Mouse (Mus musculus) heart, embryonic 14.5 days (tissue): ENCODE data around the gene Sept9. TPM values are rescaled to one million over a fixed set of nuclear protein-coding genes. Genes with fewer than 3 reads are reported as not detected.

Experiments
- ATAC-seq: fragments of 200-750 bp; cut with Nextera tagmentation; 2 replicates; pipeline ENCODE4 v1.8.0; 2017; ENCODE audit warnings: low read depth, moderate TSS enrichment; ENCODE audit not compliant: insufficient number of reproducible peaks, insufficient read depth, low FRiP score
- H3K27ac ChIP-seq, 2 experiments: fragments of 200-500 bp in 1 of 2; fragments of 300-500 bp in 1 of 2; sonication (generic) in 1 of 2; replicated peaks in 1 of 2; 2 replicates each; pipeline ENCODE4 v1.5.1; 2012 to 2014; ENCODE audit warnings: low read depth in 2 of 2, low read length in 2 of 2, control low read depth in 1 of 2, mild to moderate bottlenecking in 1 of 2, mixed read lengths in 1 of 2; ENCODE audit not compliant: control insufficient read depth in 1 of 2, insufficient read depth in 1 of 2
- H3K27me3 ChIP-seq: fragments of 300-500 bp; sonication (generic); 2 replicates; pipeline ENCODE4 v1.6.1; 2014; ENCODE audit warnings: mild to moderate bottlenecking, low read length, control low read depth; ENCODE audit not compliant: control insufficient read depth, insufficient read depth
- H3K36me3 ChIP-seq: fragments of 300-500 bp; sonication (generic); 2 replicates; pipeline ENCODE4 v1.6.1; 2014; ENCODE audit warnings: mild to moderate bottlenecking, control low read depth, low read length, mixed read lengths; ENCODE audit not compliant: control insufficient read depth, insufficient read depth
- H3K4me1 ChIP-seq, 2 experiments: fragments of 200-500 bp in 1 of 2; fragments of 300-500 bp in 1 of 2; sonication (generic) in 1 of 2; 2 replicates each; pipeline ENCODE4 v1.6.1; 2012 to 2014; ENCODE audit warnings: low read length in 2 of 2, control low read depth in 1 of 2, mixed read lengths in 1 of 2; ENCODE audit not compliant: control insufficient read depth in 2 of 2, insufficient read depth in 2 of 2
- H3K4me2 ChIP-seq: fragments of 300-500 bp; sonication (generic); 2 replicates; pipeline ENCODE4 v1.6.1; 2014; ENCODE audit warnings: mild to moderate bottlenecking, low read length
- H3K4me3 ChIP-seq, 2 experiments: fragments of 200-500 bp in 1 of 2; fragments of 300-500 bp in 1 of 2; sonication (generic) in 1 of 2; 2 replicates each; pipeline ENCODE4 v1.5.1; 2012 to 2014; ENCODE audit warnings: low read length in 2 of 2, mild to moderate bottlenecking in 2 of 2, control low read depth in 1 of 2, low read depth in 1 of 2, moderate library complexity in 1 of 2; ENCODE audit not compliant: control insufficient read depth in 1 of 2, insufficient read depth in 1 of 2
- H3K9ac ChIP-seq: fragments of 300-500 bp; sonication (generic); 2 replicates; pipeline ENCODE4 v1.6.1; 2014; ENCODE audit warnings: mild to moderate bottlenecking, low read length
- H3K9me3 ChIP-seq: fragments of 300-500 bp; sonication (generic); 2 replicates; pipeline ENCODE4 v1.6.1; 2016; ENCODE audit warnings: low read length, control low read depth; ENCODE audit not compliant: control insufficient read depth
- WGBS: fragments of 180-500 bp; shearing (Covaris S2); extraction: QIAGEN DNeasy Blood & Tissue Kit; methylation state at CpG from one replicate; pipeline ENCODE4 v1.1.7; 2014; 5-methylcytosine and 5-hydroxymethylcytosine counted together
- polyA plus RNA-seq: library from polyadenylated mRNA; unstranded; fragments of >200 nt; fragmentation: Nextera tagmentation; extraction: Ambion mirVana; gene quantifications from 2 replicates; pipeline ENCODE4 v1.2.1, GENCODE M21; 2014

The Sept9 gene
- polyA plus RNA-seq, 1 experiment from 2014 or later = 51.8 TPM

GRCm38 (mm10) chr11:117260631-117261030 lies 61.2 kb downstream of the Sept9 start:
- Histone ChIP-seq H3K4me1 (peaks cover 14 to 24% of the 10 kb centered on the region in 2 experiments), H3K4me3 (no peak overlapping the region), H3K27ac (no peak overlapping the region), H3K36me3 (no peaks in the 10 kb centered on the region), H3K4me2 (no peak overlapping the region), H3K9me3 (peaks cover 5% of the 10 kb centered on the region; the same call in 1 of the 2 replicates), H3K27me3 (peaks cover 7% of the 10 kb centered on the region; the same call in 1 of the 2 replicates), H3K9ac (no peak overlapping the region)
- ATAC-seq = no peak
- 69% methylated on average over 9 of the region's 9 CpGs for WGBS

DNA sequence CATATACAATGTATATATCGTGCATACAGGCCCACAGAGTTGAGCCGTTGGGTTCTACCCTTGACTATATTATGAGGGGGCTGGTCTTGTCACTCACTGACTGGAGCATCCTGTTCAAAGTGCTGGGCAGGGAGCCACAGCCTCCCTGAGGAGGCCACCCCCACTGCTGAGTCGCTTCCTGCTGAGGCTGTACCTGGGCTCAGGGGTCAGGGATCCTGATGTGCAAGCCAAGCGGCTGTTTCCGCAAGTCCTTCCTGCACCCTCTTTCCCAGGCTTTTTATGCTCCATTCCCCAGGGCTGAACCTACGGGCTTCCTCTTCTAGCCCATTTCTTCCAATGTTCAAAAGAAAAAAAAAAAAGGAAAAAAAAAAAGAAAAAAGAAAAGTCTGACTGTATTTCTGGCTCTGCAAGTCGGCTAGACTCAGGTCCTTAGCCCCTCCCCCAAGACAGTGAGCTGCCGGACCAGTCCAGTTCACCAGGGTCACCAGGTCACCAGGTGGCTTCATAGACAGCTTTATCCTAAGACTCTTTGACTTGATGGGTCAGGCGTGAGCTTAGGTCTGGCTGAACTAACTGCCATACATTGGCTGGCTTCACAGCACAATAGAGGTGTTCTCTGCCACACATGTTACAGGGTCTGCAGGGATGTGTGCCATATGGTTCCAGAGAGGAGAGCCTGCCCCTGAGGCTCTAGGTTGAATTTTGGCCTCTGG lies 63.8 kb downstream of the Sept9 start:
- no peak for ATAC-seq
- H3K4me2 ChIP-seq = 0 out of 2 replicates have a peak overlapping the region, but pooled peaks have one; percentile 6
- no peak overlapping the region for H3K9ac ChIP-seq
- peaks cover 11% of the 10 kb centered on the region for H3K27me3 ChIP-seq
- no peaks in the 10 kb centered on the region for H3K9me3 ChIP-seq
- peaks cover 18 to 43% of the 10 kb centered on the region in 2 experiments for H3K4me1 ChIP-seq
- H3K4me3 ChIP-seq = no peak overlapping the region
- no peaks in the 10 kb centered on the region for H3K36me3 ChIP-seq
- WGBS = 53% methylated on average over 9 of the region's 9 CpGs
- peak overlapping the region in 1 of 2 experiments; percentile 53; a peak in 1 of 4 replicates for H3K27ac ChIP-seq

- H3K9ac ChIP-seq = no peak overlapping the region
- H3K27ac ChIP-seq = no peak overlapping the region
- no peak for ATAC-seq
These were observed 64.9 kb downstream of the Sept9 start for GRCm38 (mm10) chr11:117264162-117265021.

DNA sequence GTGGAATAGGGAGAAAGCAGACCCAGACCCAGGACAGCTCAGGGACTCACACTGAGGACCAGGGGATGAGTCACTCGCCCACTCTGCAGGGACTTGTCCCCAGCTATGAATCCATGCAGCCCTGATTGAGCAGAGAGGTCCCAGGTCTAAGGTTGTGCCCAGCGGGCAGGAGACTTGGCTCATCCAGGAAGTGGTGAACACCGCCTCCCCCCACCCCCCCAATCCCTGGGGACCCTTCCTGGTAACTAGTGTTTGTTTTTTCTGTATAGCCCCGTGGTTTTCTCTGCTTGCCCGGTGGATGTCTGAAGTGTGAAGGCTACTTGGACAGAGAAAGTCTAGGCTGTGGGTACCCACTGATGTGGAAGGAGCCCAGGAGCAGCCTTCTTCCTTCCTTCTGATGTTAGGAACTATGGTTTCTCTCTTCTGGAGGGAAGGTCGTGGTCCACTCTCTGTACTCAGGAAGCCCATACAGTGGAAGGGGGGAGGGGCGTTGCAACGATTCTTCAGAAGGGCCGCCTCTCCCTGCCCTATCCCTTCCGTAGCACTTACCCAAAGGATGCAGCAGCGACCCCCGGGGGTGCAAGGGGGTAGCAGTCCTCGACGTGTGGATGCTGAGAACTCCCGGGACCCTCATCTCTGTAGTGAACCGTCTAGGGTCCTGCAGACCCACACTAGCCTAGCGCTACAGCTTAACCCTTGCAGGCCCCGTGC lies 66.0 kb downstream of the Sept9 start:
- ATAC-seq = peak; percentile 37
- Histone ChIP-seq H3K27me3 (peaks cover 14% of the 10 kb centered on the region), H3K4me2 (peak overlapping the region; percentile 93), H3K9ac (peak overlapping the region; percentile 85), H3K36me3 (no peaks in the 10 kb centered on the region), H3K4me3 (peak overlapping the region; percentile 68 to 82), H3K9me3 (no peaks in the 10 kb centered on the region), H3K4me1 (peaks cover 36 to 65% of the 10 kb centered on the region in 2 experiments), H3K27ac (peak overlapping the region; percentile 70 to 87)
- WGBS = 2% methylated on average over 18 of the region's 18 CpGs

More at GRCm38 (mm10) chr11:117264162-117265021, 64.9 kb downstream of the Sept9 start:
- WGBS = 65% methylated on average over 13 of the region's 13 CpGs
- H3K4me3 ChIP-seq = no peak overlapping the region
- H3K9me3 ChIP-seq = no peaks in the 10 kb centered on the region
- H3K4me2 ChIP-seq = no peak overlapping the region; the same call in 1 of the 2 replicates
- no peaks in the 10 kb centered on the region for H3K36me3 ChIP-seq
- H3K4me1 ChIP-seq = peaks cover 29 to 54% of the 10 kb centered on the region in 2 experiments
- H3K27me3 ChIP-seq = peaks cover 14% of the 10 kb centered on the region

DNA sequence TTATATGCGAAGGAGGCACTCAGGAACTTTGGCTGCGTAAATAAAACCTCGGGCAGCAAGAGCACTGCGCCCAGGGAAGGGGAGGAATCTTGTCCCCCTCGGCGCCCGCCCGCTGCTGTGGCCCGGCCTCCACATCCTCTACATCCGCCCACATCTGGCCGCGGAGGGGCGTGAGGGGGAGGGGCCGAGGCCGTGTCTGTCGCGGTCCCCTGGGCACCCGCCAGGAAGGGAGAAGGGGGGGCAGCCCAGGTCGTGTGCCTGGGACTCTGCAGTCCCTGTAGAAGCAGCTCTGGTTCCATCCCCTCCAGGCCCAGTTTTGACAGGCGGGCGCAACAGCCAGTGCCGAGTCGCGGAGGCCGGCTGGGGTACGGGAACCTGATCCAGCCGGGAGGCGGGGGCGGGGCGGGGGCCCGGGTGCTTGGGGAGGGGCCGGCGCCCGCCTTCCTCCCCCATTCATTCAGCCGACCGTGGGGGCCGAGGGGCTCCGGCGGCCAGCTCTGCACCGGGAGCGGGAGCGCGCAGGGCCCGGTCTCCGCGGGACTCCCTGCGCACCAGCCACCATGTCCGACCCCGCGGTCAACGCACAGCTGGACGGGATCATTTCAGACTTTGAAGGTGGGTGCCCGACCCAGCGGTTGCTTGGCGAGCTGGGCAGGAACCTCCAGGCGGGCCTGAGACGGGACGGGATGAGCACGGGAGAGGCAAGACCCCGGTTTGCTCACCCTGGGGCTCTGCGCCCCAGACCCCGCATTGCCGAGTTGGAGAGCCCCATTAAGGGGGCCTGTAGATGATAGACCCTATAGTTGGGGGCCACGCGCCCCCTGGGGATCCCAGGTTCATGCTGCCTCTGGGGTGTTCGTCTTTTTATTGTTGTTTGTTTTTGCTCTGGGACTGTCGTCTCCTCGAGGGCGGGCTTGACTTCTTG lies 66.8 kb downstream of the Sept9 start:
- peak overlapping the region; percentile 85 for H3K9ac ChIP-seq
- H3K4me2 ChIP-seq = peak overlapping the region; percentile 93
- under 1% methylated on average over 61 of the region's 69 CpGs for WGBS
- no peaks in the 10 kb centered on the region for H3K9me3 ChIP-seq
- peak overlapping the region; percentile 68 to 82 for H3K4me3 ChIP-seq
- peak; percentile 86 for ATAC-seq
- H3K27me3 ChIP-seq = peaks cover 20% of the 10 kb centered on the region
- no peaks in the 10 kb centered on the region for H3K36me3 ChIP-seq
- peaks cover 37 to 67% of the 10 kb centered on the region in 2 experiments for H3K4me1 ChIP-seq
- H3K27ac ChIP-seq = peak overlapping the region; percentile 80 to 87

DNA sequence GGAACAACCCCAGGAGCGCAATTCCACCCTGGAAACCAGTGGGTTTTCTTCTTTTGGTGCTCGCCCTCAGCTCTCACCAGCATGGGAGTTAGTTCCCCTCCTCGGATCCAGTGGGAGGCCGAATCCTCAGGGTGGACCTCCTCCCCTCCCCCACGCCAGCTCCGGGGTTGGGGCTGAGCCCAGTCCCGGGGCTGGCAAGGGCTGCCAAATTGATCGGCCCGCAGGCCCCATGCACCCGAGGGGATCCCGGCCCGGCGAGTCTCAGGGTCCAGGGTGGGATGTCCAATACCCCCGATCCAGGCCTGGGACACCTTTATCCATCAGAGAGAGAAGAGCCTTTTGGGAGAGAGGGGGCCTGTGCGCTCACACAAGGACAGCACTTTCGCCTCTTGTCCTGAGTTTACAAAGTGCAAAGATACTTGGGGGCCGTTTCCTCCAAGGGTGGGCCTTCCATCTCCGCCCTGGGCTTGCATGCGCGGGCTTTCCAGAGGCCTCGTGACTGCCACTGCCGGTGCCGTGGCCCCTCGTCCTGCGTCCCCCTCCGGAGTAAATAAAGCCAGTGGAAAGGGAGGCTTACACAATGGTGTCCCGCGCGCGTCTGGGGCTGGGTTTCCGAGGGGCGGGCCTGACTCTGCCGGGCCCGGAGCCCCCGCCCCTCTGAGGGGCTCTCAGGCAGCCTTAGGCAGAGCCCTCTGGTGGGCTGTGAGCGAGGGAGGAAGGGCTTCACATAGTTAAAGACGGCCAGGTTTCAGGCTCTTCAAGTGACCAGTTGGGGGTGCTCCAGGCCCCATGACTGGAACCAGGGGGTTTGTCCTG lies 67.7 kb downstream of the Sept9 start:
- Histone ChIP-seq H3K36me3 (no peaks in the 10 kb centered on the region), H3K9me3 (no peaks in the 10 kb centered on the region), H3K4me3 (peak overlapping the region; percentile 68 to 82), H3K4me1 (peaks cover 37 to 67% of the 10 kb centered on the region in 2 experiments), H3K4me2 (peak overlapping the region; percentile 93), H3K27ac (peak overlapping the region; percentile 80 to 87), H3K27me3 (peaks cover 28% of the 10 kb centered on the region), H3K9ac (peak overlapping the region; percentile 85)
- 0 out of 2 replicates have a peak, but pooled peaks have one; percentile 33 for ATAC-seq
- under 1% methylated on average over 37 of the region's 37 CpGs for WGBS
